Mouse (Mus musculus): ENCODE measurements at regions not wholly inside any gene's neighbourhood (a gene's known extent, or its start where the extent isn't known, plus 50 kb on each side); places are given as distances from the start of the nearest gene placed in this dataset.
A peak's percentile ranks its signal among the peaks of the same experiment; 100 is the strongest.

- DNase-seq = no peak
These were observed 73.1 kb upstream of the Zc3h12a start for GRCm38 (mm10) chr4:125200762-125201161.

GRCm38 (mm10) chr4:125199281-125199680 lies 71.6 kb upstream of the Zc3h12a start:
- no peak for DNase-seq

DNA sequence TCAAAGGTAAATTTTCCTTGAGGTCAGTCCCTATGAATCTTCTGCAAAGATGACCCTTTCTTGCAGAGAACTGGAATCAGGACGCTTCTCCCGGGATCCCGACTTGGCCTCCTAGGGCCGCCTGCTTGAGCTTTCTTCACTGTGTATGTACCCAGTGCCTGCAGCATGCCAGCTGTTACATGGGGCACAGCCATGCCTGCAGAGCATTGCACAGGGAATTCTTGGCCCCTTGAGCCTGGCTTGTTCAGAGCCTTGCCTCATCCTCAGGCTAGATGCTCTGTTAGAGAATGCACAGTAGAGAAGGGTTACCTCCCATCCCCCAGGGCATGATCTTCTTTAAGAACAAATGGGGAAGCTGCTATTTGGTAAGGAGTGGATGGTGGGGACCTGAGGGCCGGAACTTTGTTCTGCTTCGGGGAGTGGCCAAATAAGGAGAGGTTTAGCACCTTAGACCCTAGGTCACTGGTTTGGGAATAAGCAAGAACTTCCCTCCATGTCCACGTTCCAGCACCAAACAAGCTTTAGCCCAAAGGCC lies 68.3 kb upstream of the Zc3h12a start:
- DNase-seq = no peak

GRCm38 (mm10) chr4:125194722-125195380 lies 67.2 kb upstream of the Zc3h12a start:
- DNase-seq = peak; percentile 23 to 32

DNA sequence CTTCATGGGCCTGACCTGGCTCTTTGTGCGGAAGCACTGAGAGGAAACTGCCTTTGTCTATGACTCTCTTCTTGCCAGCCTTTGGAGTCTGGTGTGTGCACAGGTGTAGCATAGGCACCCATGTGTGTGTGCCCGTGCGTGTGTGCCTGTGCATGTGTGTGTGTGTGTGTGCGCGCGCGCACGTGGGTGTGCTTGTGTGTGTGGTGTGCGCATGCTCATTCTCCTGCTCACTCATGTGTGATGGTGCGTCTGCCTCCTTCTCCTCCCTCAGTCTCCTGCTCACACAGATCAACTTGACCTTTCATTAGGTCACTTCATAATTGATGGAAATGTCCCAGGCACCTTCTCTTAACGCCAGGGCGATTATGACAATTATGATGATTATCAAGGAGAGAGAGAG lies 66.7 kb upstream of the Zc3h12a start:
- DNase-seq = no peak

- no peak for DNase-seq
These were observed 64.0 kb upstream of the Zc3h12a start for GRCm38 (mm10) chr4:125191680-125192079.

GRCm38 (mm10) chr4:125191010-125191409 lies 63.4 kb upstream of the Zc3h12a start:
- peak; percentile 31 to 46 for DNase-seq

GRCm38 (mm10) chr4:125189971-125190370 lies 62.3 kb upstream of the Zc3h12a start:
- DNase-seq = no peak

- no peak for DNase-seq
These were observed 58.6 kb upstream of the Zc3h12a start for GRCm38 (mm10) chr4:125186246-125186645.

DNA sequence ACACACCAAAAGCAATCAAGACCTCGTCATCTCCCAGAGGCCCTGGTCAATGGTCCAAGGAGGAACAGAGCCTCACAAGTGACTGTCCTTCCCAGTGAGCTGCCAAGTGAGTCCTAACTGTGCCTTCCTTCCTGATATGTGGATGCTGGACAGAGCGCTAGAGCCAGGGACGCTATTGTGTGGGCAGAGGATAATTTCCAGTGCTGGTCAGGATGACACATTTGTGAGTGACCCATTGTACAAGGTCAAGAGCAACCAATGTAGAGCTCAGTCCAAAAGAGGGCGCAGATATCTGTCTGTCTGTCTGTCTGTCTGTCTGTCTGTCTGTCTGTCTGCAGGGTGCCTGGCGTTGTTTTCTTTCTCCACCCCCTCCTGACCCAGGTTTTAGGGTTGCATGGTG lies 57.4 kb upstream of the Zc3h12a start:
- DNase-seq = no peak

GRCm38 (mm10) chr4:125180947-125181346 lies 53.3 kb upstream of the Zc3h12a start:
- no peak for DNase-seq

DNA sequence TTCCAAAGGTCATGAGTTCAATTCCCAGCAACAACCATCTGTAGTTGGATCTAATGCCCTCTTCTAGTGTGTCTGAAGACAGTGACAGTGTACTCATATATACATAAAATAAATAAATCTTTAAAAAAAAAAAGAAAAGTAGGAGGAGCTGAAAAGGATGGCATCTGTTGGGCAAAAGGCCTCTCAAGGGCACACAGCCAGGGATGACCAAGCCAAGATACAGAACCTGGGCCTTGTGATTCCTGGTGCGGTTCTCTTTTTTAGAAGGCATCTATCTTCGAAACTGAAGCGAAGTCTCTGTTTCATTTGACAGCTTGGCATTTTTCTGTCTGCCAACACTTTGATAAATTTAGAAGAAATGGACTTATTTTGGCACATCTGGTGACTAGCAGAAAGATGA lies 50.9 kb upstream of the Zc3h12a start:
- no peak for DNase-seq

- no peak for DNase-seq
These were observed 50.0 kb upstream of the Zc3h12a start for GRCm38 (mm10) chr4:125177666-125178065.

Measured in layer of hippocampus, postnatal 36 days (tissue).